Mouse (Mus musculus) Muller cell, postnatal 12 days (primary cell): ENCODE measurements around the gene Nudt6.

Source experiments
- DNase-seq: peaks from one replicate; pipeline ENCODE4 v3.0.0-alpha.2; 2015; ENCODE audit errors: inconsistent ontology term

Nudt6 gene

DNA sequence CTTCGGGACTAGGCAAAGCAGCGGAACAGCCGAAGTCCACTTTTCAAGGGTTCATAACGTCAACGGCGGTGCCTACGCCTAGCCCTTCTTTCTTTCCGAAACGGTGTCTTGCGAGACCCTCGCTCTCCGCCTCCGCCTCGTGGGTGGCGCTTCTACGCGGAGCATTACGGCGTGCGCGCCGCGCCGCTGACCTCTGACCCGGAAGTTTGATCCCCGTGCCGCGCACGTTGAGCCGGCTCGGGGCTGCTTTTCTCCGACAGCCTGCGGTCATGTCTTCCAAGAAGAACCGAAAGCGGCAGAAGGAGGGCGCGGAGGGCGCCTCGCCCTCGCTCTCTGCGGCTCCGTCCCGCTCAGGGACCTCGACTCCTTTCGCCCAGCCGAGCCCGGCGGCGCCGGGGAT, at the start of gene Nudt6:
Gene Nudt6, minus strand, starts transcription at position 140 of the 400 bp plus-strand sequence.
- DNase-seq, result peak; percentile 97

GRCm38 (mm10) chr3:37469353-37469752, 49.3 kb upstream of the Nudt6 start:
- no peak for DNase-seq

DNA sequence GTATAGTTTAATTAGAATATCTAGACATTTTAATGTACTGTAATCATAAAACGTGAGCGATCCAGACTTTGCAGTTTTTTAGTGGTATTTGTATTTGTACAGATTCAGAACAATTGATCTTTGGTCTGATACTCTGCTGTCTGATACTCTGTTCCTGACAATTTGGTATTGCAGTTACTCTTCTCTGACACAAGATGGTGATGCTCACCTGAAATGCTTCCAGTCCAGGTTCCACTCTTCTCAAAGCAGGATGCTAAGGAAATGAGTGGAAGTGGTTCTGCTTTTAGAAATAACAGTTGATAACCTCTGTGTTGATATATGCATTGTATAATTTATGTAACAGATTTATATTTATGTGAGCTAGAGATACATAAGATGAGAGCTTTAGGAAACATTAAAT, 48.2 kb upstream of the Nudt6 start:
- no peak for DNase-seq

GRCm38 (mm10) chr3:37455992-37456391, 36.0 kb upstream of the Nudt6 start:
- DNase-seq, result no peak

- no peak for DNase-seq
Observed at GRCm38 (mm10) chr3:37443409-37443808, 23.4 kb upstream of the Nudt6 start.

GRCm38 (mm10) chr3:37439770-37440169, 19.8 kb upstream of the Nudt6 start:
- DNase-seq, result no peak

DNA sequence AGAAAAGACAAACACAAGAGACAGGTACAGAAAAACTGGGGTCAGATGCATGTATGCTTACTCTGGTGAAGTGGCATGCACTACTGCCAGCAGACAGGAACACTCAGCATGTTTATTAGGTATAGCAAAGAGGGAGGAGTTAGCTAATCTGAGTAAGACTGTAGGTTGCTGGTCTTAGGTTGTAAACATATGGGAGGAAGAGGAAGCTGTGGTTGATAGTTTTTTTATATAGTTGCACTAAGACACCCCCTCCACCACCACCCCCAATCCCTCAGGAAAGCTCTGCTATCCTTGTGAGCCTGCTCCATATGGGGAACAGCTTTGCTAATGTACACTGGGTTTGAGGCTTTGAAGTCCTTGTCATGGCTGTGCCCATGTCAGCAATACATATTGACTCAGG, 10.3 kb upstream of the Nudt6 start:
- no peak for DNase-seq

DNA sequence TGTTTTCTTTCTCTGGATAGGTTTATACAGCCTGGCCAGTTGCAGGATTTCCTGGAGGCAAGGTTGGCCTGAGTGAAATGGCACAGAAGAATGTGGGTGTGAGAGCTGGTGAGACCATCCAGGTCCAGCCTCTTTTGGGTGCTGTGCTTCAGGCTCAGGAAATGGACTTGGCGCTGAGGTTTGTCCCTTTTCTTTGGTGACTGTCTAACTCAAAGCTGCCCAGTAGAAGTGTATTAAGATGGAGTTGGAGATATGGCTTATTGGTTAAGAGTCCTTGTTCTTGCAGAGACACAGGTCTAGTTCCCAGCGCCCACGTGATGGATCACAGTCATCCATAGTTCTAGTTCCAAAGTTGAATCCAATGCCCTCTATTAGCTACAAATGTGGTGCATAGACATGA, 6.1 kb upstream of the Nudt6 start:
- no peak for DNase-seq

DNA sequence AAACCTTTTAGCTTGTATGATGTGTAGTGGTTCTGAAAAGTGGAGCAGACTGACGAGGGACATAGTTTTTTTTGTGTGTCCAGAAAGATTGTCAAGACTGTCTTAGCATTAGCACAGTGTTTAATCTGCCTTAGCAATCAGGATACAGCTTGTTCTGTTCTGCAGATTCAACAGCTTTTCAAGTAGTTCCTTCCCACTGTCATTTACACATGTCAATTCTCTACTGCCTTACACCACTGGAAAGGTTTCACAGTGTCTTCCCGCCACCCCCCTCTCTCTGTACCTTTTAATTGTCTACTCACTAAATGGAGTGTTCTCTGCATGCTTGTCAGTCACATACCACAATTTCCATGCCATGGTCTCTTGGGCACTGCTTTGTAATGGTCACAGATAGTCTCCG, 1.2 kb upstream of the Nudt6 start:
- peak; percentile 14 for DNase-seq

GRCm38 (mm10) chr3:37420641-37421040, 630 bp upstream of the Nudt6 start:
- DNase-seq, result peak; percentile 45

- peak; percentile 100 for DNase-seq
Observed at GRCm38 (mm10) chr3:37419458-37419991, 486 bp downstream of the Nudt6 start, which contains the start of gene Spata5. Spata5 (plus strand) TSS chr3:37419896.

DNA sequence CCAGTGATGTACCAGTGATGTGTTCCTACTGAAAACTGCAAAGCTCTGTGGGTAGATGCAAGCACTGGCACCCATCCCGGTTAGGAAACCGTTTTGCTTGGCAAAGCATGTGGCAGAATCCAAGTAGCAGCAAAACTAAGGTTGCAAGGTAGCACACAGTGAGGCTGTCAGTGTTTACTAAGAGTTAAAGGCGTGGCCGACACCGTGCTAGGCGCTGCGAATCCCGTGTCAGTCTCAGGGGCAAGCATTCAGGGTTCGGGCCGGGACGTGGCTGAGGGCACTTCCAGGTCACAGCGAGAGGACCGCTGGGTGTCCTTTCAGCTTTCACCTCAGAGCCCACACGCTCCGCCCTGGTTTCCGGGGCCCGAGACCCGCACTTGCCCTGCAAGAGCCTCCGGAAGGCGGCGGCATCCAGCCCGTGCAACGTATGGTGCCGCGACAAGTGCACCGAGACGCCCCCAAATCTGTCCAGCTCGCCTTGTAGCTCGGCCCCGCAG, 1.0 kb downstream of the Nudt6 start:
- DNase-seq, result no peak

GRCm38 (mm10) chr3:37418341-37418740, 1.7 kb downstream of the Nudt6 start:
- no peak for DNase-seq

GRCm38 (mm10) chr3:37414413-37414960, 5.5 kb downstream of the Nudt6 start:
- DNase-seq, result peak; percentile 55

- no peak for DNase-seq
Observed at GRCm38 (mm10) chr3:37413446-37413845, 6.6 kb downstream of the Nudt6 start.

DNA sequence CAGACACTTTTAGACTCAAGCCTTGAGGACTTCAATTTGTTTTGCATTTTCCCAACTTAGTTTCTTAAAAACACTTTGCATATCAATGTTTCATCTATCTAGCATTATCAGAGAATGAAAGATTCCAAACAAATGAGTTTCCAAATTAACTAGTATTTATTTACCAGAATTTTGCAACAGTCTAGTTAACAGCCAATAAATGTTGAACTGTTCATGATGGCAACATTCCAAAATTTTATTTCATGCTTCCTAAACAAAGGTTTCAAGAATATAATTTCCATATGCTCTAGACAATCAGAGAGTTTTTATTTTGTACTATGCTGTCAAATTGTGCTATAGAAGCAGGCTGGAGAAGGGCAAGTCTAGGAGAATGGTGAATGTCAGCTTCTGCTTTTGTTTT, 12.4 kb downstream of the Nudt6 start:
- no peak for DNase-seq

- no peak for DNase-seq
Observed at GRCm38 (mm10) chr3:37401729-37402610, 18.0 kb downstream of the Nudt6 start.

DNA sequence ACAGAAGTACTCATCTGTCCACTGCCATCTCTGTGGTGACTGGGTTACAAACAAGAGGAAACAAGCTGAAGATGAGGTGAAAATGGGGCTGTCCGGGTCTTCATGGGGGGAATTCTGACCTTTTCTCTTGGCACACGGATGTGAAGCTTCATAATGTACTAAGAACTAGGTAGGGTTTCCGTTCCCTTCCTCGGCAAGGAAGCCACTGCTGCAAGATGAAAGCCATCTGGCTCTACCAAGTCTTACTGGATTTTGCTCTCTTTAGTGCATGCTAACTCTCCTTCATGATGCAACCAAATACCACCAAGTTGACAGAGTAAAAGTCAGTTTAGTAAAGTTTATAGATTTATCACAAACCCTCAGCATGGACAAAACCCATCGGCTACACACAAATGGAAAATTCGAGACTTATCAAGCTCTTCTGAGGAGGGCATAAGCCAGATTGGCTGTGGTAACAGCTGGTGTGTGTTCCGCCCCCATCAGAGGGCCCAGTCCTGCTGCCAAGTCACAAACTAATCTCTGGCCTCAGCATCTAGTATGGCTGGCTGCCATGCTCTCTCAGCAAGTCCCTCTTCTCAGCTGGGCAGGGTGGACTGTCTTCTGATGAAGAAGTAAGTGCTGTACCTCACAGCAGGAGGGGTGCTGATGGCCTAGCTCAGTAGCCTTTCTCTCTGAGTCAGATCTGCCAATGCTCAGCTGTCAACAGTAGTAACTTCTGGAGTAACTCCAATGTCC, 21.2 kb downstream of the Nudt6 start:
- DNase-seq, result peak; percentile 72

GRCm38 (mm10) chr3:37397646-37398045, 22.4 kb downstream of the Nudt6 start:
- DNase-seq, result peak; percentile 17

DNA sequence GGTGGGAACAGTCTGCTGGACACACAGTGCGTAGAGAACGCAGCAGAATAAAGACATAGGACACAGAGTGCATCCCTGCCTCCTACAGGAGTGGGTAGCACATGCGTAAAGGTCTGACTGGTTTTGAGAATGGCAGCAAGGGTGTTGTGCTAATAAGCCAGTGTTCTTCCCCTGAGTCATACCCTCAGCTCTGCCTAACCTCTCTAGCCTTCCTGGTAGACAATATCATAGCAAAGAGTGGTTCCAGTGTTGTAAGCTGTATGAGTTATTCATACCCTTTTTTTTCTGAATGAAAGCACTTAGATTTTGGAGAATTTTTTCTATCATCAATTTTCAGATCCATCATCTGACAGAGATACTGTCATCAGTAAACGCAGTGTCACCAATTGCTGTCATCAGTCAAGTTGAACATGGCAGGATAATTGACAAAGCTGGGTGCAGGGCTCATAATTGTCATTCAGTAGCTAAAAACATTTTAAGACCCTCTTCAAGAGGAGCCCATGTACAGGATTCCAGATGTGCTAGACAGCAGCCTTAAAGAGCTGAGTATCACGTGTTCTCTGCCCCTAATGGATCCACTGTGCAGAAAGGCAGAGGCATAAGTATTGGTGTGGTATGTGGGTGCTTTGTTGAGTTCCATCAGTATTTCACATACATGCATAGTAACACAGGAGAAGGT, 22.9 kb downstream of the Nudt6 start:
- no peak for DNase-seq

DNA sequence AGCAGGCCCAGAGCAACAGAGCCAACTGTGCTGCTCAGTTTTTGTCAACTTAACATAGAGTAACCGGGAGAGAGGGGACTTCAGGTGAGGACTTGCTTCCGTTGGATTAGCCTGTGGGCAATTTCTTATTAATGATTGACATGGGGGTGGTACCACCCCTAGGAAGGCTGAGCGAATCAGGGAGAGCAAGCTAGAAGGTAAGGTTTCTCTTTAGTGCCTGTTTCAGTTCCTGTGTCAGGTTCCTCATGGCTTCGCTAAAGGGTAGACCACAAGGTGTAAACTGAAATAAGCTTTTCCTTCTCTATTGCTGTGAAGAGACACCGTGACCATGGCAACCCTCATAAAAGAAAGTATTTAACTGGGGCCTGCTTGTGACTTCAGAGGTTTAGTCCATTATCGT, 32.7 kb downstream of the Nudt6 start:
- DNase-seq, result no peak
